Mouse (Mus musculus): ENCODE results near the gene Ankrd35.

DNA sequence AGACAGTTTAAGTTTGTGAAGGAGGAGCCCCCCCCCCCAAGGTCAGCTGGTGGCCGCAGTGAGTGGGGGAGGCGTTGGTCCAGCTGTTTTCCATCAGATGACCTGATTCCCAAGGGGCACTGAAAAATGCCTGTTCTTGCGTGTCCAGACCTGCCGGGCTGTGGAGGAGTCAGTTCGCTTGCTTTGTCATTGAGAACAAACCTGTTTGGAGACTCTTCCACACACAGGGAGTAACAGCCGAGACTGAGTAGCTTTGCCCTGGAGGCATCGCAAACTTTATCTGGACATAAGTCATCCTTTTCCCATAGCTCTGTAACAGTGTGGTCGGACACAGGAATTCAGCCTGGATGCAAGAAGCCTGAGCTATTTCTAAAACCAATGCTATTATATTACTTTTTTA is 4.5 kb downstream of the Ankrd35 start:
- TF ChIP-seq GATA1 (IDR thresholded peaks at IDR 0.05; ENCODE audit: borderline replicate concordance, low read length): no peak
- TF ChIP-seq FLI1 (IDR thresholded peaks at IDR 0.05; ENCODE audit: low read length): no peak
